Mouse (Mus musculus) ES-E14 (cell line): ENCODE results near the gene Muc1. TPM values are rescaled to one million over a fixed set of nuclear protein-coding genes. Genes with fewer than 3 reads are reported as not detected.

ENCODE experiments used
- DNase-seq: peaks from one replicate; pipeline ENCODE4 v3.0.0-alpha.2; 2013; ENCODE audit warnings: low read depth, low spot score
- H3K27ac ChIP-seq: 2 replicates; pipeline ENCODE4 v1.5.1; 2012; ENCODE audit warnings: low read depth, mild to moderate bottlenecking, low read length, moderate library complexity, mixed read lengths; ENCODE audit not compliant: poor library complexity, insufficient read depth, severe bottlenecking
- H3K36me3 ChIP-seq: 2 replicates; pipeline ENCODE4 v1.6.1; 2012; ENCODE audit warnings: mild to moderate bottlenecking, low read length, moderate library complexity, mixed read lengths; ENCODE audit not compliant: control insufficient read depth, poor library complexity, insufficient read depth, severe bottlenecking
- H3K4me1 ChIP-seq, 2 experiments: fragments of 150-350 bp in 1 of 2; sonication (generic) in 1 of 2; 2 replicates each; pipeline ENCODE4 v1.6.1; 2012; ENCODE audit warnings: low read length in 2 of 2, mild to moderate bottlenecking in 1 of 2, mixed read lengths in 1 of 2; ENCODE audit not compliant: control insufficient read depth in 2 of 2, insufficient read depth in 2 of 2, poor library complexity in 1 of 2
- H3K4me3 ChIP-seq, 2 experiments: fragments of 150-350 bp in 1 of 2; sonication (generic) in 1 of 2; 2 replicates each; pipeline ENCODE4 v1.5.1; 2012; ENCODE audit warnings: low read length in 2 of 2, low read depth in 1 of 2, mild to moderate bottlenecking in 1 of 2, mixed read lengths in 1 of 2; ENCODE audit not compliant: insufficient read depth in 1 of 2, poor library complexity in 1 of 2, severe bottlenecking in 1 of 2
- H3K9ac ChIP-seq: 2 replicates; pipeline ENCODE4 v1.6.1; 2012; ENCODE audit warnings: low read depth, mild to moderate bottlenecking, low read length, mixed read lengths; ENCODE audit not compliant: poor library complexity, insufficient read depth, severe bottlenecking
- H3K9me3 ChIP-seq: fragments of 150-350 bp; sonication (generic); 2 replicates; pipeline ENCODE4 v1.6.1; 2012; ENCODE audit warnings: low read depth, mild to moderate bottlenecking, low read length; ENCODE audit not compliant: control insufficient read depth, insufficient read depth
- CHD2 ChIP-seq: IDR thresholded peaks from 2 replicates; pipeline ENCODE4 v1.6.1; 2014; ENCODE audit warnings: mild to moderate bottlenecking, low read depth, low read length, inconsistent platforms
- HCFC1 ChIP-seq: IDR thresholded peaks from 2 replicates; pipeline ENCODE4 v1.6.1; 2012; ENCODE audit warnings: low read length, inconsistent platforms, borderline replicate concordance; ENCODE audit not compliant: insufficient read depth
- MAFK ChIP-seq: IDR thresholded peaks from 2 replicates; pipeline ENCODE4 v1.6.1; 2014; ENCODE audit warnings: mild to moderate bottlenecking, low read depth, low read length, inconsistent platforms; ENCODE audit not compliant: insufficient read depth
- ZC3H11A ChIP-seq: IDR thresholded peaks from 2 replicates; pipeline ENCODE4 v1.6.1; 2012; ENCODE audit warnings: low read depth, mild to moderate bottlenecking, inconsistent platforms, low read length, borderline replicate concordance
- ZNF384 ChIP-seq: IDR thresholded peaks from 2 replicates; pipeline ENCODE4 v1.6.1; 2012; ENCODE audit warnings: low read depth, low read length, inconsistent platforms
- in situ Hi-C, 2 experiments: fragments of 600-800 bp; cut with MboI; formaldehyde crosslinking; loops; one replicate each; pipeline ENCODE4 v1.15.1; 2025; ENCODE audit warnings: low sequenced_read_pairs in 2 of 2, inconsistent platforms in 1 of 2; ENCODE audit not compliant: unreplicated experiment in 2 of 2
- total RNA-seq: library from RNA; depleted of rRNA; stranded (reverse); fragments of 300-350 nt; gene quantifications from 2 replicates; pipeline ENCODE4 v1.2.3, GENCODE M21; 2012

Gene Muc1
- total RNA-seq, 1 experiment, result 3.0 TPM

DNA sequence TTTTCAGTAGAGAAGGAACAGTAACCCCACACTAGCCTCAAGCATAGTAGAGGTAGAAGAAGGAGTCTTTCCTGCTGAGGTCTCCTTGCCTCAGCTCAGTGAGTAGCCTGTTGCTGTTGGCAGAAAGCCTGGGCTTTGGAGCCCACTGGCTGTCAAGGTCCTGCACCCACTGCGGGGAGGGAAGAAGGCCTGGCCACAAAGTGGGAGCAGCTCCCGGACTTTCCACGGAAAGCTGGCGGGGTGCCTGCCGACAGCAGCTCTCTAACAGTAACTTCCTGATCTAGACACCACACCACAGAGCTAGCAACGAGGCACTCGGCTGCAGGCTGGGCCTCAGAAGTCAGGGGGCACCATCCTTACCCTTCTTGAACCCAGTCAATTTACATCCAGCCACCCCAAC, 18.1 kb upstream of the Muc1 start:
- TF ChIP-seq CHD2 (no peak), ZC3H11A (no peak), MAFK (no peak), ZNF384 (no peak), HCFC1 (no peak)
- Histone ChIP-seq H3K36me3 (peaks cover 43% of the 10 kb centered on the region), H3K4me1 (peaks cover 3 to 11% of the 10 kb centered on the region in 2 experiments; a peak in 2 of 4 replicates), H3K27ac (no peak overlapping the region), H3K9ac (no peak overlapping the region), H3K9me3 (no peaks in the 10 kb centered on the region), H3K4me3 (no peak overlapping the region)
- in situ Hi-C loops, result no loop called here
- no peak for DNase-seq

- no peaks in the 10 kb centered on the region for H3K9me3 ChIP-seq
- H3K4me3 ChIP-seq, result peak overlapping the region; percentile 95
- H3K36me3 ChIP-seq, result peaks cover 18% of the 10 kb centered on the region
- peaks cover 3 to 17% of the 10 kb centered on the region in 2 experiments; a peak in 2 of 4 replicates for H3K4me1 ChIP-seq
- DNase-seq, result peak; percentile 92
- TF ChIP-seq HCFC1 (peak; percentile 85), MAFK (no peak)
- H3K9ac ChIP-seq, result peak overlapping the region; percentile 95
- in situ Hi-C loops, result no loop called here
- peak overlapping the region; percentile 91 for H3K27ac ChIP-seq
These were observed 14.9 kb upstream of the Muc1 start for GRCm38 (mm10) chr3:89213803-89214530.

GRCm38 (mm10) chr3:89214681-89215411, 14.0 kb upstream of the Muc1 start, which contains the start of gene Thbs3:
TSS of gene Thbs3 (plus strand) at chr3:89215180.
- in situ Hi-C loops, result no loop called here
- Histone ChIP-seq H3K27ac (peak within 1 kb of the TSS; percentile 91), H3K36me3 (peaks cover 13% of the 10 kb centered on the region), H3K9ac (peak within 1 kb of the TSS; percentile 92), H3K4me1 (peaks cover 3 to 17% of the 10 kb centered on the region in 2 experiments; a peak in 2 of 4 replicates), H3K4me3 (peak within 1 kb of the TSS; percentile 95), H3K9me3 (no peaks in the 10 kb centered on the region)
- TF ChIP-seq ZNF384, result no peak
- no peak for TF ChIP-seq MAFK
- TF ChIP-seq CHD2, result no peak
- no peak for TF ChIP-seq HCFC1
- TF ChIP-seq ZC3H11A, result no peak
- no peak for DNase-seq

DNA sequence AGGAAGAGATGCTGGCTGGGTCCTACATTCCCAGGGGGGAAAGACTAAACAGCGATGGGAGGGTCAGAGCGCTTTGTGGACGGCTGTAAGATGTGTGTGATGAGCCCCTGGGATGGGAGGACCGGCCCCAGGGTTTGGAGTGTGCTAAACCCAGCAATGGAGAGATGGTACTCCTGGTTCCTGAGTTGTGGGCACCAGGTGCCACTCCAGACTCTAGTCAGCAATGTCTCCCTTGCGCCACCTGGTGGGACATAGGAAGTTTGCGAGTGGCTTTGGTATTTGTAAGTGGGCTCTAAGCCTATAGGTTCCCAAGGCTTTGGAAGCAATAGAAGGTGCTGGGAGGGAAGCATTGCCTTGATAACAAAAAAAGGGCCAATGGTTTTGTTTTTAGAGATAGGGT, 13.0 kb upstream of the Muc1 start:
- no peak for TF ChIP-seq HCFC1
- TF ChIP-seq MAFK, result no peak
- no peak for TF ChIP-seq CHD2
- TF ChIP-seq ZNF384, result no peak
- TF ChIP-seq ZC3H11A, result no peak
- Histone ChIP-seq H3K4me3 (peak overlapping the region in 1 of 2 experiments; percentile 55; a peak in 1 of 4 replicates), H3K27ac (0 out of 2 replicates have a peak overlapping the region, but pooled peaks have one; percentile 33), H3K9ac (peak overlapping the region; percentile 71; the same call in 1 of the 2 replicates), H3K9me3 (no peaks in the 10 kb centered on the region), H3K4me1 (peaks cover 3 to 17% of the 10 kb centered on the region in 2 experiments; a peak in 2 of 4 replicates), H3K36me3 (peaks cover 7% of the 10 kb centered on the region; the same call in 1 of the 2 replicates)
- peak; percentile 87 for DNase-seq
- in situ Hi-C loops, result no loop called here
